Mouse (Mus musculus) limb, embryonic 12.5 days (tissue): ENCODE results near the gene Adat1. TPM values are rescaled to one million over a fixed set of nuclear protein-coding genes. Genes with fewer than 3 reads are reported as not detected.

Experiments
- ATAC-seq: fragments of 200-750 bp; cut with Nextera tagmentation; 2 replicates; pipeline ENCODE4 v1.8.0; 2017; ENCODE audit warnings: low read depth, moderate TSS enrichment; ENCODE audit not compliant: insufficient number of reproducible peaks, insufficient read depth, low FRiP score, low TSS enrichment
- H3K27ac ChIP-seq: fragments of 300-500 bp; sonication (generic); 2 replicates; pipeline ENCODE4 v1.5.1; 2016; ENCODE audit warnings: mild to moderate bottlenecking, moderate library complexity
- H3K27me3 ChIP-seq: fragments of 300-500 bp; sonication (generic); 2 replicates; pipeline ENCODE4 v1.6.1; 2016; ENCODE audit warnings: mild to moderate bottlenecking, moderate library complexity
- H3K36me3 ChIP-seq: fragments of 300-500 bp; sonication (generic); 2 replicates; pipeline ENCODE4 v1.6.1; 2016; ENCODE audit warnings: mild to moderate bottlenecking, moderate library complexity
- H3K4me1 ChIP-seq: fragments of 300-500 bp; sonication (generic); replicated peaks from 2 replicates; pipeline ENCODE4 v1.6.1; 2016
- H3K4me2 ChIP-seq: fragments of 300-500 bp; sonication (generic); 2 replicates; pipeline ENCODE4 v1.6.1; 2016; ENCODE audit warnings: mild to moderate bottlenecking, moderate library complexity
- H3K4me3 ChIP-seq: fragments of 300-500 bp; sonication (generic); replicated peaks from 2 replicates; pipeline ENCODE4 v1.5.1; 2016; ENCODE audit warnings: mild to moderate bottlenecking
- H3K9ac ChIP-seq: fragments of 300-500 bp; sonication (generic); replicated peaks from 2 replicates; pipeline ENCODE4 v1.6.1; 2016; ENCODE audit warnings: mild to moderate bottlenecking, moderate library complexity
- H3K9me3 ChIP-seq: fragments of 300-500 bp; sonication (generic); 2 replicates; pipeline ENCODE4 v1.6.1; 2016; ENCODE audit warnings: mild to moderate bottlenecking, moderate library complexity
- WGBS: fragments of 180-500 bp; shearing (Covaris S2); methylation state at CpG from one replicate; pipeline ENCODE4 v1.1.7; 2016; 5-methylcytosine and 5-hydroxymethylcytosine counted together
- polyA plus RNA-seq: library from polyadenylated mRNA; unstranded; fragments of >200 nt; fragmentation: Nextera tagmentation; extraction: Ambion mirVana; gene quantifications from 2 replicates; pipeline ENCODE4 v1.2.1, GENCODE M21; 2016

Adat1 gene
- polyA plus RNA-seq, 1 experiment from 2014 or later, result 13.5 TPM

DNA sequence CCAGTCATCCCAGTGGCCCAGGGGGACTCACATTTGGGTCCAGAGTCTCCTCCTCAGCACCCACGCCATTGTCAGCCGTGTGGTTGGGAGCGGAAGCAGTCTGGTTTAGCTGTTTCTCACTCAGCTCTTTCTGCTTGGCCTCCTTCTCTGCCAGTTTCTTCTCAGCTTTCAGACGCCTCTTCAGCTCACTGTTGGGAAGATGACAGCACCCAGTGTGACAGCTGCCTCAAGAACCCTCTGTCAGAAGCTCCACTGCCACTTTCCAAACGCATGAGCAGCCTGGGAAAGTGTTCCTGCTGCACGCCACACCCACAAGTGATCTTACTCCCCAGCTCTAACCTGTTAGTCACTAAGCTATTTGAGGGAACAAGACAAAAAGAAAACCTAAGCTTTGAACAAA, 13.5 kb upstream of the Adat1 start:
- peaks cover 76% of the 10 kb centered on the region for H3K36me3 ChIP-seq
- H3K9ac ChIP-seq, result no peak overlapping the region
- no peak overlapping the region for H3K4me2 ChIP-seq
- H3K27me3 ChIP-seq, result no peaks in the 10 kb centered on the region
- H3K27ac ChIP-seq, result no peak overlapping the region
- no peaks in the 10 kb centered on the region for H3K9me3 ChIP-seq
- ATAC-seq, result no peak
- WGBS, result 93% methylated on average over 6 of the region's 6 CpGs
- H3K4me1 ChIP-seq, result peaks cover 11% of the 10 kb centered on the region
- no peak overlapping the region for H3K4me3 ChIP-seq

DNA sequence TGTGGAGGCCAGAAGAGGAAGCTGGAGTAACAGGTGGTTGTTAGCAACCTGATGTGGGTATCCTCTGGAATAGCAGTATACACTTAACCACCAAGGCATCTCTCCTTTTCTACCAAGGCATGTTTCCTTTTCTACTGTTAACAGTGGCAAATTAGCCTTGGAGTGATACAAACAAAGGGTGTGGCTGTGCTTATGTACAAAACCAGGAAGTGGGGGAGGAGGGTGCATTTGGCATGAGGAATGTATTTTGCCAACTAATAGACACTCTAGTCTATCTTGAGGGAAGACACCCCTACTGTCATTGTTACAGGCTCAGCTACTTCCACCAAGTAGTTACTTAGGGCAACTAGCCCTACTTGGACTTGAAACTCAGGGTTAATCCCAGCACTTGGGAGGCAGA, 12.7 kb upstream of the Adat1 start:
- H3K4me1 ChIP-seq, result peaks cover 4% of the 10 kb centered on the region; the same call in 1 of the 2 replicates
- peaks cover 85% of the 10 kb centered on the region for H3K36me3 ChIP-seq
- H3K9ac ChIP-seq, result no peak overlapping the region
- no peak for ATAC-seq
- no peaks in the 10 kb centered on the region for H3K9me3 ChIP-seq
- H3K27ac ChIP-seq, result no peak overlapping the region
- no peak overlapping the region for H3K4me3 ChIP-seq
- no peak overlapping the region for H3K4me2 ChIP-seq
- no peaks in the 10 kb centered on the region for H3K27me3 ChIP-seq

DNA sequence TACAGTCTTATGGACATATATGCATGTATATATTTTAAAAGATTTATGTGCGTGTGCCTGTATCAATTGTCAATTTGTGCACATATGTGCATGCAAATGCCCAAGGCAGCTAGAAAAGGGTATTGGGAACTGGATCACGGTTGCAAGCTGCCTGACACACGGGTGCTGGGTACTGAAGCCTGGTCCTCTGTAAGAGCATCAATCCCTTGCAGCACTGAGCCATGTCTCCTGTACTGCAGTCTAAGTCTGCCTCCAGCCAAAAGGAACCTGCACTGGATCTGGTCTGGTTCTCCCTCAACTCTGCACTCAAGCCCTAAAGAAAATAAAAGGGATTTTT, 569 bp upstream of the Adat1 start:
- 64% methylated on average over 3 of the region's 3 CpGs for WGBS
- H3K9me3 ChIP-seq, result no peaks in the 10 kb centered on the region
- peak overlapping the region; percentile 70; the same call in 1 of the 2 replicates for H3K4me2 ChIP-seq
- H3K27me3 ChIP-seq, result no peaks in the 10 kb centered on the region
- no peak overlapping the region for H3K9ac ChIP-seq
- peaks cover 66% of the 10 kb centered on the region for H3K36me3 ChIP-seq
- H3K27ac ChIP-seq, result no peak overlapping the region
- H3K4me3 ChIP-seq, result no peak overlapping the region
- no peak for ATAC-seq
- peaks cover 6% of the 10 kb centered on the region; the same call in 1 of the 2 replicates for H3K4me1 ChIP-seq

DNA sequence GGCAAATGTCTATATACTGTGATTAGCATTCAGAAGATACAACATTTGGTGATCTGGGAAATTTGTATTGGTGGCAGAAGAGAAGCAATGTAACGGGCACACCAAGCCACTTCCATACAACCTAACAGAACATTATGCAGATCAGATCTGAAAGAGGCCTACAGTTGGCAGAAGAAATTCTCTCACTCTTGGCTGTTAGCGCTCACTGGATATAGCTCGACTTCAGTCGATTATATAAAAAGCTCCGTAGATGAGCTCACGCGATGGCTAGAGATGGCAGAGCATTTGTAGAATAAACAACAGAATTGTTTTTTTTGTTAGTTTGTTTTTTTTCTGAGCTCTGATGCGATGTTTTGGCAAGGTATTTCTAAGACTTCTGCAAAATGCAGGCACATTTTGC, 824 bp downstream of the Adat1 start:
- 70% methylated on average over 8 of the region's 8 CpGs for WGBS
- Histone ChIP-seq H3K4me3 (peak overlapping the region; percentile 62), H3K4me1 (peaks cover 6% of the 10 kb centered on the region; the same call in 1 of the 2 replicates), H3K4me2 (peak overlapping the region; percentile 70), H3K9ac (peak overlapping the region; percentile 67), H3K27ac (no peak overlapping the region), H3K27me3 (no peaks in the 10 kb centered on the region), H3K36me3 (peaks cover 63% of the 10 kb centered on the region), H3K9me3 (no peaks in the 10 kb centered on the region)
- no peak for ATAC-seq

DNA sequence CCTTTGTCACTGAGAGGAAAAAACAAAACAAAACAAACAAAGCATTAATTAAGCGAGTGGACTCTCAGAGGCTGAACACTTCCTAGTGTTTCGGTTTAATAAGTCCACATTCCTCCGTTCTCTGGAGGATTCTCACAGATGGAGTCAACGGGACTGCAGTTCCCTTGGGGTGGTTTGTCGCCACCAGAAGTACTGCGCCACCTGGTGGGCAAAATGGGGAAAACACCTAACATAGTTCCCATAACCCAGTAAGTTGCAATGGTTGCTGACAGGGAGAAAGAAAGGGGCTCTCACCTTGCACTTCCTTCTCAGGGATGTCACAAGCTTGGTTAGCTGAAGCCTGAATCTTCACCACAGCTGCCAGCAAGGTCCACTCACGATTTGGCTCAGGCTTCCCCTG, 2.2 kb downstream of the Adat1 start:
- 29% methylated on average over 7 of the region's 7 CpGs for WGBS
- Histone ChIP-seq H3K27ac (no peak overlapping the region), H3K4me2 (no peak overlapping the region), H3K4me1 (peaks cover 6% of the 10 kb centered on the region; the same call in 1 of the 2 replicates), H3K9me3 (no peaks in the 10 kb centered on the region), H3K9ac (no peak overlapping the region), H3K27me3 (no peaks in the 10 kb centered on the region), H3K4me3 (no peak overlapping the region), H3K36me3 (peaks cover 61% of the 10 kb centered on the region)
- ATAC-seq, result no peak

DNA sequence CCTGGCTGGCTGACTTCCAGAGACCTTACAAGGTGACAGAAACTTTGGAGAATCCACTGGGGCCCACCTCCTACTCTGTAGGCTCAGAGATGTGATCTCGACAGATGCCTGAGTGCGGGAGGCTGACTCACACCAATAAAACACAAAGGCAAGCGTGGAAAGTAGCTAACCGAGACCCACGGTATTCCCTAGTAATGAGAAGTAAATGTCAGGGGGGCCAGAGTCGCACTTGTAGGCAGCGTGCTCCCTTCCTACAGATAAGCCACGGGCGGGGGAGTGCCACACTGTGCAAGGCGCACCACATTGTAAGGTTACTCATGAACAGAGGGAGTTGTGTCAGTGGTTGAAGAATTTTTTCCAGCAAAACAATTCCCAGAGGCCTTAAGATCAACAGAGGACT, 7.6 kb downstream of the Adat1 start:
- H3K27ac ChIP-seq, result no peak overlapping the region
- no peak overlapping the region for H3K4me2 ChIP-seq
- ATAC-seq, result no peak
- H3K36me3 ChIP-seq, result peaks cover 75% of the 10 kb centered on the region
- H3K4me1 ChIP-seq, result no peaks in the 10 kb centered on the region
- H3K4me3 ChIP-seq, result no peak overlapping the region
- H3K9ac ChIP-seq, result no peak overlapping the region
- H3K27me3 ChIP-seq, result no peaks in the 10 kb centered on the region
- 81% methylated on average over 10 of the region's 10 CpGs for WGBS
- H3K9me3 ChIP-seq, result no peaks in the 10 kb centered on the region

DNA sequence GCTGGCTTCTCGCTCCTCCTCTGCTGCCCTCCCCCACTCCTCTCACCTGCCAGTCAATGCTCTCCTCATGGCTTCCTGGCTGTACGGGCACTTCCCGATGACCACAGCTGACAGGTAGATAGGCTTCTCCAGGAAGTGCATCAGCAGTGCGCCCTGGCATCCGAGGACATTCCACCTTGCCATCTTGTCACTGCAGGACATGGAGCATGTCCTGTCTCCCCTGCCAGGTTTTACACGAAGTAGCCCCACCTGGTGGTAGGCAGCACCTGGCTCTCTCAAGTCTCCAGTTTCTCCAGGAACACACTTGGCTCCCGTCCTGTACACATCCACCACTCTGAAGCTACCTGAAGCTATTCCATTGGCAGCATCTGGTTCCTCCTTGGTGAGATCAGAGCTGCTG, 10.0 kb downstream of the Adat1 start:
- ATAC-seq, result no peak
- WGBS, result 77% methylated on average over 7 of the region's 7 CpGs
- no peak overlapping the region for H3K4me3 ChIP-seq

DNA sequence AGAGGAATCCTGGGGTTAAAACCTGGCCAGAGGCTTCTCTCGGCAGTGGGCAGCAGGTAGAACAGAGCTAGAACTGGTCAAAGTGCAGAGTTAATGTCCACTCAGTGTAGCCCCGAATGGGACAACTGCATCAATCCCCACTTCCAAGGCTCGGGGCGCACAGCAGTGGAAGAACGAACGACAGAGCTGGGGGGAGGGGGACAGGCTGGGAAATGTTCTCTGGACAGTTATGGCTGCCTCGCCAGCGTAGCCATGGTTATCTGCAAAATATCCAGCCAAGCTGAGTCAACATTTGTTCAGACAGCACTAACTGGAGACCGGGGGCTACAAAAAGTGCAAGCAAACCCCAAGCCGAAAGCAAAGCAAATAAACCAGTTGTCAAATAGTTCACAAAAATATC, 14.0 kb downstream of the Adat1 start:
- Histone ChIP-seq H3K4me2 (no peak overlapping the region), H3K27ac (no peak overlapping the region), H3K9ac (no peak overlapping the region), H3K4me1 (no peaks in the 10 kb centered on the region), H3K36me3 (peaks cover 69% of the 10 kb centered on the region), H3K27me3 (no peaks in the 10 kb centered on the region), H3K9me3 (no peaks in the 10 kb centered on the region), H3K4me3 (no peak overlapping the region)
- ATAC-seq, result no peak
- WGBS, result 84% methylated on average over 10 of the region's 10 CpGs

More for the DNA sequence above, 10.0 kb downstream of the Adat1 start:
- no peaks in the 10 kb centered on the region for H3K9me3 ChIP-seq
- H3K36me3 ChIP-seq, result peaks cover 70% of the 10 kb centered on the region
- no peak overlapping the region for H3K9ac ChIP-seq
- H3K27me3 ChIP-seq, result no peaks in the 10 kb centered on the region
- no peak overlapping the region for H3K4me2 ChIP-seq
- no peak overlapping the region for H3K27ac ChIP-seq
- H3K4me1 ChIP-seq, result no peaks in the 10 kb centered on the region

DNA sequence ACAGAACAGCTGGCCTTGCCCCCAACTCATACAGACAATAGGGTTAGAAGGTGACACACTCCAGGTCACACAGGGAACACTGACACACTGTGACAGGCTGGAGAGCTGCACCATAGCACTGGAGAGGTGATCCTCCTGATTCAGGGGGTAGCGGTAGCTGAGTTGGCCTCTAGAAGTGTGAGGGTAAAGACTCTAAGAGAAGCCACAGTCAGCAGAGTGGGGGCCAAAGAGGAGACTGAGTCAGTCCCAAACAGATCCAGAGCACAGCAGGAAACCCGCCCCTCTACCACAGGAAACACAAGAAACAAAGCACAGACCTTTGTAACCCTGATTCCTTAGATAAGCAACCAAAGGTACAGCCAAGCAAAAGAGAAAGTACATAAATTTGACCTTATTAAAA, 15.8 kb downstream of the Adat1 start:
- H3K4me1 ChIP-seq, result no peaks in the 10 kb centered on the region
- no peak overlapping the region for H3K9ac ChIP-seq
- H3K27ac ChIP-seq, result no peak overlapping the region
- H3K36me3 ChIP-seq, result peaks cover 70% of the 10 kb centered on the region
- H3K4me2 ChIP-seq, result no peak overlapping the region
- no peak for ATAC-seq
- 92% methylated on average over 2 of the region's 2 CpGs for WGBS
- H3K4me3 ChIP-seq, result no peak overlapping the region
- no peaks in the 10 kb centered on the region for H3K9me3 ChIP-seq
- H3K27me3 ChIP-seq, result no peaks in the 10 kb centered on the region

DNA sequence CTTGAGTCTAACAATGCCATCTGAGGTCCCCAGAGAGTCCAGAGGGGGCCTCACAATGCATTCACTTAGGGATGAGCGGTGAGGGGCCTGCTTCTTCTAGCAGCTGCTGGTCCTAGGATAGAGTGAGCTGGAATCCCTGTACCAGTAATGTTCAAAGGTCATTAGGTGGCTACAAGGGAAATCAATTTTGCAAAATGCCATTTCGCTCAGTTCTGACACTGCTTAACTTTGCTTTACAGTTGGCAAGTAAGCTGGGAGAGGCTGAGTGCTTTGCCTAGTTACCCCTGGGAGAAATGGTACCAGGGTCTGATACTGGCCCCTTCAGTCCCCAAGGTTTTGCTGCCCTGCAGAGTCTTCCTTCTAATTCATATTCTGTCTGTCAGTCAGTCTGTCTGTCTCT, 16.4 kb downstream of the Adat1 start:
- no peaks in the 10 kb centered on the region for H3K4me1 ChIP-seq
- no peak overlapping the region for H3K27ac ChIP-seq
- no peaks in the 10 kb centered on the region for H3K9me3 ChIP-seq
- no peak overlapping the region for H3K4me2 ChIP-seq
- no peak overlapping the region for H3K9ac ChIP-seq
- H3K4me3 ChIP-seq, result no peak overlapping the region
- WGBS, result 95% methylated on average over 2 of the region's 2 CpGs
- no peaks in the 10 kb centered on the region for H3K27me3 ChIP-seq
- H3K36me3 ChIP-seq, result peaks cover 71% of the 10 kb centered on the region
- ATAC-seq, result no peak

DNA sequence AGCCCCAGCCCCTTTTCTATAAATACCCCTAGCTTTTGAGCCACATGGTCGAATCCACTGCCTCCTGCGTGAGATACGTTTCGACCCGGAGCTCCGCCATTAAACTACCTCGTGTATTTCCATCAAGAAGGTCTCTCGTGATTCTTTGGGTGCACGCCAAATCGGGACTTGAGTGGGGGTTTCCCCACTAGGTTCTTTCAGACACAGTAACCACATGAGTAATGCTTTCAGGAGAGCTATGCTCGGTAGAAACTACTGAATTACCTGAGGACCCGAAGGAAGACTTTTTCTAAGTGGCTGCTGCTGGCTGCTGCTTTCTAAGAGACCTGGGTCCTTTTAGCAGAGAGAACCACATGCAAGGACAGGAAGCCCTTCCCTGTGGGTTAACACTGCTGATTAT, 18.0 kb downstream of the Adat1 start:
- H3K36me3 ChIP-seq, result peaks cover 65% of the 10 kb centered on the region
- no peak overlapping the region for H3K27ac ChIP-seq
- no peaks in the 10 kb centered on the region for H3K27me3 ChIP-seq
- WGBS, result 95% methylated on average over 12 of the region's 12 CpGs
- no peak overlapping the region for H3K4me2 ChIP-seq
- ATAC-seq, result no peak
- no peak overlapping the region for H3K9ac ChIP-seq
- no peaks in the 10 kb centered on the region for H3K4me1 ChIP-seq
- no peak overlapping the region for H3K4me3 ChIP-seq
- H3K9me3 ChIP-seq, result no peaks in the 10 kb centered on the region

DNA sequence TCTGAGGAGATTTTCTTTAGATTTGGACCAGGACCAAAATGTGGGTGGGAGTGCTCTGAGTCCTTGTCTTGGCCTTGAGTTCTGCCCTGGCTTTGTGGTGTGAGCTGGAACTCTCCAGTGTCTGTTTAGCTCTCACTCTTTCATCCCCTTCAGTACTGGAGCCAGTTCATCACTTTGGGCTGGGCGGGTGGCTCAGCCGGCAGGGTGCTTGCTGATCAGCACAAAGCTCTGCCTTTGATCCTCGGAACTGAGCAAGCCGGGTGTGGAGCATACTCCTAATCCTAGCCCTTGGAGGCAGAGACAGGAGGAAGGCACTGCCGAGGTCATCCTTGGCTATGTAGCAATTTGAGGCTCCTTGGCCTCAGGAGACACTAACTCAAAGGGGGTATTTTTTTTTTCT, 23.1 kb downstream of the Adat1 start:
- peaks cover 26% of the 10 kb centered on the region for H3K36me3 ChIP-seq

More for the DNA sequence above, 23.1 kb downstream of the Adat1 start:
- WGBS, result 28% methylated on average over 5 of the region's 5 CpGs
- ATAC-seq, result no peak
- Histone ChIP-seq H3K4me1 (0 out of 2 replicates have a peak, but pooled peaks cover 4% of the 10 kb centered on the region), H3K27me3 (no peaks in the 10 kb centered on the region), H3K4me3 (no peak overlapping the region), H3K27ac (no peak overlapping the region), H3K9me3 (no peaks in the 10 kb centered on the region), H3K4me2 (no peak overlapping the region), H3K9ac (0 out of 2 replicates have a peak overlapping the region, but pooled peaks have one; percentile 3)
